Mouse (Mus musculus) adrenal gland, adult (tissue): ENCODE data around the gene Hal.

Experiments
- DNase-seq, 2 experiments: peaks; one replicate each; pipeline ENCODE4 v3.0.0; 2022 to 2023; ENCODE audit warnings: low spot score in 1 of 2; ENCODE audit not compliant: inconsistent age in 2 of 2

Gene Hal

GRCm38 (mm10) chr10:93564518-93565090 lies 76.0 kb downstream of the Hal start:
- no peak for DNase-seq

- DNase-seq = no peak
Observed at GRCm38 (mm10) chr10:93567066-93567465, 78.5 kb downstream of the Hal start.

GRCm38 (mm10) chr10:93567841-93568566 lies 79.4 kb downstream of the Hal start:
- DNase-seq = no peak

- DNase-seq = no peak
Observed at GRCm38 (mm10) chr10:93568671-93569070, 80.1 kb downstream of the Hal start.
